Mouse (Mus musculus) embryonic facial prominence, embryonic 13.5 days (tissue): ENCODE measurements around the gene Thoc7. TPM values are rescaled to one million over a fixed set of nuclear protein-coding genes. Genes with fewer than 3 reads are reported as not detected.
A peak's percentile ranks its signal among the peaks of the same experiment; 100 is the strongest.
"Not testable (repeated sequence)": the region's sequence is repeated elsewhere in the genome, so short reads cannot be mapped to it uniquely, and the experiment has no call there.

ENCODE experiments used
- ATAC-seq: fragments of 200-750 bp; cut with Nextera tagmentation; 2 replicates; pipeline ENCODE4 v1.8.0; 2017; ENCODE audit warnings: low read depth; ENCODE audit not compliant: insufficient number of reproducible peaks, insufficient read depth, low FRiP score, low TSS enrichment
- H3K27ac ChIP-seq: fragments of 300-500 bp; sonication (generic); 2 replicates; pipeline ENCODE4 v1.5.1; 2015; ENCODE audit warnings: moderate library complexity, mild to moderate bottlenecking, inconsistent platforms
- H3K27me3 ChIP-seq: fragments of 300-500 bp; sonication (generic); 2 replicates; pipeline ENCODE4 v1.6.1; 2015; ENCODE audit warnings: mild to moderate bottlenecking, inconsistent platforms
- H3K36me3 ChIP-seq: fragments of 300-500 bp; sonication (generic); 2 replicates; pipeline ENCODE4 v1.6.1; 2015; ENCODE audit warnings: mild to moderate bottlenecking, inconsistent platforms
- H3K4me1 ChIP-seq: fragments of 300-500 bp; sonication (generic); 2 replicates; pipeline ENCODE4 v1.6.1; 2015; ENCODE audit warnings: inconsistent platforms
- H3K4me2 ChIP-seq: fragments of 300-500 bp; sonication (generic); 2 replicates; pipeline ENCODE4 v1.6.1; 2015; ENCODE audit warnings: moderate library complexity, mild to moderate bottlenecking, inconsistent platforms
- H3K4me3 ChIP-seq: fragments of 300-500 bp; sonication (generic); 2 replicates; pipeline ENCODE4 v1.5.1; 2015; ENCODE audit warnings: mild to moderate bottlenecking, inconsistent platforms
- H3K9ac ChIP-seq: fragments of 300-500 bp; sonication (generic); 2 replicates; pipeline ENCODE4 v1.6.1; 2015; ENCODE audit warnings: mild to moderate bottlenecking, inconsistent platforms
- H3K9me3 ChIP-seq: fragments of 300-500 bp; sonication (generic); 2 replicates; pipeline ENCODE4 v1.6.1; 2016; ENCODE audit warnings: inconsistent platforms
- WGBS: fragments of 180-500 bp; shearing (Covaris S2); methylation state at CpG from one replicate; pipeline ENCODE4 v1.1.7; 2015; ENCODE audit warnings: mixed read lengths; 5-methylcytosine and 5-hydroxymethylcytosine counted together
- polyA plus RNA-seq: library from polyadenylated mRNA; unstranded; fragments of >200 nt; fragmentation: Nextera tagmentation; extraction: Ambion mirVana; gene quantifications from 2 replicates; pipeline ENCODE4 v1.2.1, GENCODE M21; 2015

Gene Thoc7
- polyA plus RNA-seq, 1 experiment from 2014 or later = 200 TPM

DNA sequence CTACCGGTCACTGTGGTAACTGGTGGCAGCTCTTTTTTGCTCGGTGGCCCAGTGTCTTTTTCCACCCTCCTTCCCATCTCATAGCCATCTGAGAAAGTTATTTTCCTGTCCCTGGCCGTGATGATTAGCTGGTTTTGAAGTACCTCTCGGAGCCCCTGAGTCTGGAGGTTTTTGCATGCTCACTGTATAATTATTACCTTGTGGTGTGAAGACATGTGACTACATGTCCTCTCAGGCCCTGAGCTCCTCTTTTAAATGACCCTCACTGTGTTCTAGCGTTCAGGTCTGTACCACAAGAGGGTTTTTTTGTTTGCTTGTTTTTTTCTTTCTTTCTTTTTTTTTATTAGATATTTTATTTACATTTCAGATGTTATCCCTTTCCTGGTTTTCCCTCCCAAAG is 6.8 kb upstream of the Thoc7 start:
- Histone ChIP-seq H3K27ac (no peak overlapping the region), H3K4me2 (no peak overlapping the region), H3K4me1 (peaks cover 4% of the 10 kb centered on the region; the same call in 1 of the 2 replicates), H3K9ac (no peak overlapping the region), H3K27me3 (no peaks in the 10 kb centered on the region), H3K36me3 (no peaks in the 10 kb centered on the region), H3K4me3 (no peak overlapping the region), H3K9me3 (no peaks in the 10 kb centered on the region)
- ATAC-seq = no peak
- WGBS = 56% methylated on average over 5 of the region's 5 CpGs

DNA sequence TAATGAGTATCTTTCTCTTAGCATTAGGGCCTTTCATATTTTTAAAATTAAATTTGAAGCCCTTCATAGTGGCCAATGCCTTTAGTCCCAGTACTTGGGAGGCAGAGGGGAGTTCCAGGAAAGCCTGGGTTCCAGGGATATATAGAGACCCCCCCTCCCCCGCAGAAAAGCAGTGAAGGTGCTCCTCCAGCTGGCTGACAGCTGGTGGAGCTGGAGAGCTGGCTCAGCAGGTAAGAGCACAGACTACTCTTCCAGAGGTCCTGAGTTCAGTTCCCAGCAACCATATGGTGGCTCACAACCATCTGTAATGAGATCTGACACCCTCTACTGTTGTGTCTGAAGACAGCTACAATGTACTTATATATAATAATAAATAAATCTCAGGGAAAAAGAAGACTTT is 6.0 kb upstream of the Thoc7 start:
- Histone ChIP-seq H3K27me3 (no peaks in the 10 kb centered on the region), H3K27ac (no peak overlapping the region), H3K9ac (no peak overlapping the region), H3K4me2 (no peak overlapping the region), H3K4me1 (peaks cover 4% of the 10 kb centered on the region; the same call in 1 of the 2 replicates), H3K4me3 (no peak overlapping the region), H3K36me3 (no peaks in the 10 kb centered on the region), H3K9me3 (no peaks in the 10 kb centered on the region)
- WGBS = 58% methylated on average over 1 of the region's 1 CpGs
- ATAC-seq = no peak

DNA sequence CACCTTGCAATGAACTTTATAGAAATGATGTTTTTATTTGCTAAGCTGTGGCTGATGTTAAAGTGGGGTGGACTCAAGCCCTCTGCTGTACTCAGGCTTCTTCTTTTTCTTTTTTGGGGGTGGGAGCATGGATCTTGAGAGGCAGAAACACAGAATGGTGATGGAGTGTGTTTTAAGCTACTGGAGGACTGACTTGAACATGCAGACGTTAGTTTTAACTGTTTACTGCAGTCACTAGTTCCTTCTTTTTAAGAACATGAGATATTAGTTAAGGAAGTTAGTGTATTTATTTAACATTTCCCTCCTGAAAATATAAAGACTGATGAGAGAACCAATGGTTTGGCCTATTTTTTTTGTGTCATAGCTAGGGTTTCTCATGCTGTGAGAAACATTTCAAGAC is 1.9 kb upstream of the Thoc7 start:
- ATAC-seq = no peak
- H3K27ac ChIP-seq = no peak overlapping the region
- H3K4me1 ChIP-seq = peaks cover 17% of the 10 kb centered on the region
- H3K4me3 ChIP-seq = no peak overlapping the region
- no peak overlapping the region for H3K4me2 ChIP-seq
- WGBS = 73% methylated on average over 1 of the region's 1 CpGs
- no peaks in the 10 kb centered on the region for H3K36me3 ChIP-seq
- H3K27me3 ChIP-seq = no peaks in the 10 kb centered on the region
- H3K9ac ChIP-seq = no peak overlapping the region
- H3K9me3 ChIP-seq = no peaks in the 10 kb centered on the region

DNA sequence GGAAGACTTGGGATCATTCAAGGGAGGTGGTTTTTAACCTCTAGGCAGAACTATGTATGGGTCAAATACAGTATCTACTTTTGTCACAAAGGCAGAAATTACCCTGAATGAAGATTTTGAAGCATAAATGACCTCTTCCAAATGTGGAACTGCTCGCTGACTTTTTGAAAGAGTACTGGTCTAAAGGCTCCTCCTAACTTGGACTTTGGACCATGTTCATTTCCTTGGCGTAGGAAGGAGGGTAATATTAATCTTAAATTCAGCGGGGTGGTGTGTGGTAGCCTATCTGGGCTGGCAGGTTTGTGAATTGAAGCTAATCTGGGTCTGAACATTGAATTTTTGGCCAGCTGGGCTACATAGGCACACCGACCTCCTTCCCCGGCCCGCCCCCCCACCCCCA is 824 bp upstream of the Thoc7 start:
- WGBS = 92% methylated on average over 6 of the region's 6 CpGs
- ATAC-seq = no peak
- no peak overlapping the region for H3K9ac ChIP-seq
- peaks cover 17% of the 10 kb centered on the region for H3K4me1 ChIP-seq
- H3K4me3 ChIP-seq = no peak overlapping the region
- no peak overlapping the region for H3K27ac ChIP-seq
- H3K36me3 ChIP-seq = no peaks in the 10 kb centered on the region
- no peaks in the 10 kb centered on the region for H3K27me3 ChIP-seq
- H3K9me3 ChIP-seq = no peaks in the 10 kb centered on the region
- H3K4me2 ChIP-seq = no peak overlapping the region

DNA sequence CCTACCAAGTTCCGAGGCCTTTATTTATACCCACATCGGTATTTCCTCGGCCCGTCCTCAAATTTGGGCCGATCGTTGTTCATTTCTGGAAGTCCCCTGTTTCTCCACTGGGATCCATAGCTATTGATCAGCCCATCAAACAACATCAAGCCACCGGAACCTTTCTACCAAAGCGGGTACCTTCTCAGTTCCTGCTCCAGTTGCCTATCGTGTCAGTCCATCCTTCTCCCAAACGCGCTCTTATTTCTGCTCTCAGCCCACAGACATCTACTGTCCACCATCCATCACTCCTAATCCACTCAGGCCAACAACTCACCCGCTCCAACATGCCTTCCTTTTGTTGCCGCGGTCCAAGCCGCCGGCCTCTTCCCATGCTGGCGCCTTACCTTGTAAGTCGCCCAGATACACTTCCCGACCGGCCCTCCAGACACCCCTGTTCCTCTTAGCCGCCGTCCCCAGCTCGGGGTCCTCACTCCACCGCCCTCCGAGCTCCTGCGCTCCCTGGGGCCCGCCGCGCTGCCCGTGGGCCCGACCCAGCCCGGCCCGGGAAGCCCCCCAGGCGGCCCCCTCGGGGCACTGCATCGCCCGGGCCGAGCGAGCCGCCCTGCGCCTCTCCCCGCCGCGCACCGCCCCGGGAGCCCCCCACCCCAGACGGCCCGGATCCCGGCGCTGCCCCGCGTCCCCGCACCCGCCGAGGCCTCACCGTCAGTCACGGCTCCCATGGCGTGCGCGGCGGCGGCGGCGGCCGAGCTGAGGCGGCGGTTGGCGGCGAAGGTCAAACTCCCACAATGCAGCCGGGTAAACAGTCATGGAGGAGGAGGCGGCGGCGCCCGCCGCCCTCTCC is 948 bp downstream of the Thoc7 start:
- Histone ChIP-seq H3K27me3 (no peaks in the 10 kb centered on the region), H3K4me3 (peak overlapping the region; percentile 85)
- WGBS = under 1% methylated on average over 69 of the region's 75 CpGs

DNA sequence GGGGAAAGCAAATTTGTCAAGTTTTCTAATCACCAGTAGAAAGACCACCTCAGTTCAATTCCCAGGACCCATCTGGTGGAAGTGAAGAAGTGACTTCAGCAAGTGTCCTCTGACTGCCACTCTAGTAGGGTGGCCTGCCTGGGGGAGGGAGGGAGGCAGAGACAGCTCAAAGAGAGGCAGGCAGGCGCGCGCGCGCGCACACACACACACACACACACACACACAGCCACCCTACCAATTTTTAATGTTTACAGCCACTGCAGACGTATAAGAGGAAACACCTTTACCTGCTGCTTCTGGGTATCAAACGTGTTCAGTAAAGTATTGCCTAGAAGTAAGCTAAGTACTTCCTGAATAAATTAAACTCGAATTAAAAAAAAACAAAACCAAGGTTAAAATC is 1.6 kb downstream of the Thoc7 start:
- Histone ChIP-seq H3K27me3 (no peaks in the 10 kb centered on the region), H3K9me3 (0 out of 2 replicates have a peak, but pooled peaks cover 4% of the 10 kb centered on the region), H3K9ac (peak overlapping the region; percentile 97), H3K36me3 (peaks cover 11% of the 10 kb centered on the region), H3K27ac (peak overlapping the region; percentile 87; the same call in 1 of the 2 replicates), H3K4me2 (peak overlapping the region; percentile 65), H3K4me1 (peaks cover 17% of the 10 kb centered on the region), H3K4me3 (peak overlapping the region; percentile 85)
- peak; percentile 59; the same call in 1 of the 2 replicates for ATAC-seq
- 0% methylated on average over 9 of the region's 9 CpGs for WGBS

More for the DNA sequence above, 948 bp downstream of the Thoc7 start:
- Histone ChIP-seq H3K4me2 (peak overlapping the region; percentile 65), H3K9ac (peak overlapping the region; percentile 97), H3K9me3 (0 out of 2 replicates have a peak, but pooled peaks cover 1% of the 10 kb centered on the region), H3K27ac (peak overlapping the region; percentile 87), H3K36me3 (peaks cover 5% of the 10 kb centered on the region), H3K4me1 (peaks cover 17% of the 10 kb centered on the region)
- ATAC-seq = peak; percentile 88

DNA sequence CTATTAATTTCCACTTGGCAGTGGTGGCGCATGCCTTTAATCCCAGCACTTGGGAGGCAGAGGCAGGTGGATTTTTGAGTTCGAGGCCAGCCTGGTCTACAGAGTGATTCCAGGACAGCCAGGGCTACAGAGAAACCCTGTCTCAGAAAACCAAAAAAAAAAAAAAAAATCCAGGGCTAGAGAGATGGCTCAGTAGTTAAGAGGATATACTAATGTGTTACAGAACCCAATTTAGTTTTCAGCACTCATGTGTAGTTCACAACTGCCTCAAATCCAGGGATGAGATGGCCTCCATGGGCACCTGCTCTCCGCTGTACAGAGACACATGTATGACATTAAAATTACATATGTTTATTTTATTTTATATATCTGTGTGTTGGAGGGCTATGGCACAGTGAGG is 9.5 kb downstream of the Thoc7 start:
- 95% methylated on average over 3 of the region's 3 CpGs for WGBS
- H3K4me2 ChIP-seq, H3K9me3 ChIP-seq, H3K4me3 ChIP-seq, H3K4me1 ChIP-seq, H3K27ac ChIP-seq, ATAC-seq, H3K9ac ChIP-seq, H3K27me3 ChIP-seq: not testable (repeated sequence)
- H3K36me3 ChIP-seq = peaks cover 60% of the 10 kb centered on the region

DNA sequence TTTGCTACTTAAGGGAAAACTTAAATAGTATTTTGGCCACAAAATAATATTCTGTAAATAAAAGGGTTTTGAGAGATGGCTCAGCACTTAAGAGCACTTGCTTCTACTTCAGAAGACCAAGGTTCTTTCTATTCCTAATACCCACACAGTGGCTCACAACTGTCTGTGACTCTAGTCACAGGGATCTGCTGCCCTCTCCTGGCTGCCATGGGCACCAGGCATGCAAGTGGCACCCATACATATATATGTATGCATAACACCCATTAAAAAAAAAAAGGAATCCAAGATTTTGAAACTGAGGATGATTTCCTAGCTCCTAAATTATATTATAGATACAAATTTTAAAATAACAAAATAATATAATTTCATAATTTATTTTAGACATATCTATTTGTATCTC is 11.3 kb downstream of the Thoc7 start:
- Histone ChIP-seq H3K27ac (no peak overlapping the region), H3K27me3 (no peaks in the 10 kb centered on the region), H3K9me3 (no peaks in the 10 kb centered on the region), H3K36me3 (peaks cover 57% of the 10 kb centered on the region), H3K9ac (no peak overlapping the region), H3K4me3 (no peak overlapping the region), H3K4me1 (no peaks in the 10 kb centered on the region), H3K4me2 (no peak overlapping the region)
- ATAC-seq = no peak

DNA sequence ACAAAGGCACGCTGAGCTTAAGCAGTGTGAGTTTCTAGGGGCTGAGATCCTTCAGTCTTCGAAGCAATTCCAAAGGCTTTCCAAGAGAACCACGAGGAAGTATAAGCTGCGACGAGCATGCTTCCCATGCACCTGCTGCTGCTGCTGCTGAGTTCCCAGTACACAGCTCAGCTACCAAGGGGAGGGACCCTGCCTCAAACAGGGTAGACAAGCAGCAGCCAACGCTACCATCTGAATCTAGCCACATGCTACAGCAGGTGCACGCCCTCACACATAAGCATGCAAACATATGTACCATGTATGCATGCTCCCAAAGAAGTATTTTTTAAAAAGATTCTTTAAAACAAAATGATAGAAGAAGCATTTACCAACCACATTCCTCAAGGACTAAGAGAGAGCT is 13.3 kb downstream of the Thoc7 start:
- no peak for ATAC-seq
- WGBS = 92% methylated on average over 7 of the region's 7 CpGs
- Histone ChIP-seq H3K9ac (no peak overlapping the region), H3K27me3 (no peaks in the 10 kb centered on the region), H3K4me1 (no peaks in the 10 kb centered on the region), H3K27ac (no peak overlapping the region), H3K4me2 (no peak overlapping the region), H3K4me3 (no peak overlapping the region), H3K36me3 (peaks cover 54% of the 10 kb centered on the region), H3K9me3 (no peaks in the 10 kb centered on the region)

DNA sequence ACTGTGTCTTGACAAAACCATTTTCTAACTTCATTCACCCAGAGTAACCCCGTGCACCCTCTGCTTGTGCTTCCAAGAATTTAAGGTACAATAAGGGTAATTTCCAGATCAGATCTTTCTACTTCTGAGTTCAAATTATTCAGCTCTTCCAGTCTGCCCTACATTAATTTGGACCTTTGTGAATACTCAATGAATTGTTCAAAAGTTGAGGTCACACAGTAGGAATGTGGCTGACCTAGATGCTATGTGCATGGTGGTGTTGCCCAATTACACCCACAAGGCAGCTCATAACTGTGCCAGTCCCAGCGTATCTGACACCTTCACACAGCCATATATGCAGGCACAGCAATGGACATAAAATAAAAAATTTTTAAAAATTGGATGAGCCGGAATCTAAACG is 17.0 kb downstream of the Thoc7 start:
- WGBS = 91% methylated on average over 4 of the region's 4 CpGs
- Histone ChIP-seq H3K4me1 (no peaks in the 10 kb centered on the region), H3K27ac (no peak overlapping the region)

DNA sequence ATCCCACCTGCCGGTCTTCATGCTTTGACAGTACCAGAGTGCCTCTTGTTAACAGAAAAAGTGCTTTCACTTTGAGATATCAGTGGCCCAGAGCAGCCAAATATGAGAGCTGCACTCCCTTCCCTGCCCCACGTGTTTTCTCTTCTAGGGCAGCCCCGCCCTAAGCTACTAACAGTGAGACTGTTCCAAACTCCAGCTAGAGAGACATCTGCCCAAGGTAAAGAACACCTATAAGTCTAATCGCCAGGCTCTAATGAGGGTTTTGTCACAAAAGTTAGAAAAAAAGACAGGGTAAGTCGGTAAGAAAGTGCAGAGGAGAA is 27.6 kb downstream of the Thoc7 start:
- Histone ChIP-seq H3K27ac (no peak overlapping the region), H3K9me3 (no peaks in the 10 kb centered on the region), H3K36me3 (no peaks in the 10 kb centered on the region), H3K9ac (0 out of 2 replicates have a peak overlapping the region, but pooled peaks have one; percentile 69), H3K4me1 (peaks cover 12% of the 10 kb centered on the region), H3K4me3 (peak overlapping the region; percentile 40), H3K4me2 (peak overlapping the region; percentile 72), H3K27me3 (no peaks in the 10 kb centered on the region)
- no peak for ATAC-seq
- 41% methylated on average over 5 of the region's 5 CpGs for WGBS

More for the DNA sequence above, 17.0 kb downstream of the Thoc7 start:
- H3K36me3 ChIP-seq = peaks cover 29% of the 10 kb centered on the region
- no peak overlapping the region for H3K4me3 ChIP-seq
- H3K9me3 ChIP-seq = no peaks in the 10 kb centered on the region
- no peak overlapping the region for H3K4me2 ChIP-seq
- H3K27me3 ChIP-seq = no peaks in the 10 kb centered on the region
- ATAC-seq = no peak
- no peak overlapping the region for H3K9ac ChIP-seq

DNA sequence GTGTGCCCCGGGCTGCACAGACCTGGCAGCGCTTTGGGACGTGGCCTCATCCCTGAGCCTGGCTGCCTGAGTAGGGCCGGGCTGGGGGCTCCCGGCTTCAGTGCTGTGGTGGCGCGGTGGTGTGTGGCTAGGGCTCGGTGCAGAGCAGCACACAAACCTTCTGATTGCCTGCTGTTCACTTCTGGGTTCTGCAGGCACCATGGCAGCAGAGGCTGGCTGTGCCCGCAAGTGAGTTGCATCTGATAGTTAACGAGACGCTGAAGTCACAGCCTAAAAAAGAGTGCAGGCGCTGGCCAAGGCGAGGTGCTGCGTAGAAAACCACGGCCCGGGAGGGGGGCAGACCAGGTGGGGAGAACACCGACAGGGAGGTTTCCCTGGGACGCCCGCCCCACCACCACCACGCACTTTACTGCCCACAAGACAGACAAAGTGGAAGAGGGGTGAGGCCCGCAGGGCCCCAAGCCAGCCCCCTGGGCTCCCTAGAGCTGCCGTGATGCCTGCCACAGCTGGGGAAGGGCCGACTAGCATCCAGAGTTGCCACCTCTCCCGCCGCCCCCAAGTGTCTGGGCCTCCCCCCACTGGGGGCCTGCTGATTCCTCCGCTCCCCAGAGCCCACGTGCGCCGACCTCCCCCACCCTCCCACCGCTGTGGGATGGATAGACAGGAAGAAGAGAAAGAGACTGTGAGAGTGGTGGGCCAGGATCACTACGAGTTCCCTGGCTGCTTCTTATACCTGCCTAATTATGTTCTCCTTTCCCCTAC is 28.2 kb downstream of the Thoc7 start:
- 24% methylated on average over 26 of the region's 31 CpGs for WGBS
- peak; percentile 48; the same call in 1 of the 2 replicates for ATAC-seq
- H3K9ac ChIP-seq = peak overlapping the region; percentile 69

More for the DNA sequence above, 28.2 kb downstream of the Thoc7 start:
- H3K4me3 ChIP-seq = peak overlapping the region; percentile 40
- H3K27me3 ChIP-seq = no peaks in the 10 kb centered on the region
- H3K36me3 ChIP-seq = no peaks in the 10 kb centered on the region
- H3K9me3 ChIP-seq = no peaks in the 10 kb centered on the region
- no peak overlapping the region for H3K27ac ChIP-seq
- H3K4me2 ChIP-seq = peak overlapping the region; percentile 72
- peaks cover 12% of the 10 kb centered on the region for H3K4me1 ChIP-seq
